Mouse (Mus musculus) embryonic fibroblast, embryonic 13.5 days (primary cell): Measurements from ENCODE around the gene Rnaseh2b. TPM values are rescaled to one million over a fixed set of nuclear protein-coding genes. Genes with fewer than 3 reads are reported as not detected.

Source experiments
- H3K27ac ChIP-seq: 2 replicates; pipeline ENCODE4 v1.5.1; 2012; ENCODE audit warnings: low read length, control low read depth, inconsistent platforms; ENCODE audit not compliant: insufficient read depth
- H3K4me1 ChIP-seq: 2 replicates; pipeline ENCODE4 v1.6.1; 2011; ENCODE audit warnings: low read length; ENCODE audit not compliant: control insufficient read depth, insufficient read depth
- H3K4me3 ChIP-seq: 2 replicates; pipeline ENCODE4 v1.5.1; 2011; ENCODE audit warnings: mild to moderate bottlenecking, control low read depth, low read length; ENCODE audit not compliant: insufficient read depth
- CTCF ChIP-seq: IDR thresholded peaks from 2 replicates; pipeline ENCODE4 v1.5.1; 2011; ENCODE audit warnings: mild to moderate bottlenecking, control low read depth, low read length, moderate library complexity, borderline replicate concordance; ENCODE audit not compliant: insufficient read depth
- POLR2A ChIP-seq: IDR thresholded peaks from 2 replicates; pipeline ENCODE4 v1.6.1; 2011; ENCODE audit warnings: low read depth, mild to moderate bottlenecking, control low read depth, low read length, moderate library complexity
- polyA plus RNA-seq: library from polyadenylated mRNA; stranded (reverse); fragments of >200 nt; gene quantifications from 2 replicates; pipeline ENCODE4 v1.2.4, GENCODE M21; 2011; ENCODE audit warnings: low read depth; ENCODE audit not compliant: missing spikeins, insufficient read length

Rnaseh2b gene
- polyA plus RNA-seq, 1 experiment: 35.2 TPM

GRCm38 (mm10) chr14:62379391-62379790 is 87.0 kb downstream of the Rnaseh2b start:
- Histone ChIP-seq H3K4me3 (no peak overlapping the region), H3K27ac (no peak overlapping the region), H3K4me1 (0 out of 2 replicates have a peak, but pooled peaks cover 2% of the 10 kb centered on the region)
- TF ChIP-seq POLR2A: no peak
- TF ChIP-seq CTCF: no peak

- no peak overlapping the region for H3K27ac ChIP-seq
- H3K4me1 ChIP-seq: 0 out of 2 replicates have a peak, but pooled peaks cover 2% of the 10 kb centered on the region
- no peak overlapping the region for H3K4me3 ChIP-seq
- TF ChIP-seq POLR2A: no peak
Observed at GRCm38 (mm10) chr14:62380606-62381005, 88.2 kb downstream of the Rnaseh2b start.

- Histone ChIP-seq H3K4me3 (no peak overlapping the region), H3K4me1 (no peaks in the 10 kb centered on the region), H3K27ac (no peak overlapping the region)
- TF ChIP-seq CTCF (no peak), POLR2A (no peak)
Observed at GRCm38 (mm10) chr14:62383109-62383508, 90.7 kb downstream of the Rnaseh2b start.

DNA sequence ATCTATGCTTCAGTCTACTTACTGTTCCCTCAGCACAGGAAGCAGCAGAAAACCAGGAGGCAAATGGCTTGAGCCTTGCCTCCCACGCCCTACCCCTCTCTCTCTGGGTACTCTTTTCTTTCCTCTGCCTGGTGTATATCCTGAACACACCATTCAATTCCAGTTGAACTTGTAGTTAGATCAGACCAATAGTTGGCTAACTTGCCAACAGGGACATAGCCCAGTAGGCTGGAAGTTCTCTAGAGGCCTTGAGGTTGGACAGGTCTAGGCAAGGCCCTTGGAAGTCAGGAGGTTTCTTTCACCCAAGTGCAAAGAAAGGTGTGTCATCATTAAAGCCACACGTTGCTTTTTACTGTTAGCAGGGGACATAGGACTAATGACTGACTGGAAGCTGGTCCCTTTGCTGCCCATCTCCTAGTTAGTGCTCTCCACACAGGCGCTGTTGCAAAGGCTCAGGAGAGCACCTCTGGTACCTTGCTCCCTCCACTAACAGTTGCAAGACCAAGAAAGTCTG is 91.5 kb downstream of the Rnaseh2b start:
- H3K27ac ChIP-seq: no peak overlapping the region
- no peak overlapping the region for H3K4me3 ChIP-seq
- no peaks in the 10 kb centered on the region for H3K4me1 ChIP-seq
- TF ChIP-seq POLR2A (no peak), CTCF (no peak)

DNA sequence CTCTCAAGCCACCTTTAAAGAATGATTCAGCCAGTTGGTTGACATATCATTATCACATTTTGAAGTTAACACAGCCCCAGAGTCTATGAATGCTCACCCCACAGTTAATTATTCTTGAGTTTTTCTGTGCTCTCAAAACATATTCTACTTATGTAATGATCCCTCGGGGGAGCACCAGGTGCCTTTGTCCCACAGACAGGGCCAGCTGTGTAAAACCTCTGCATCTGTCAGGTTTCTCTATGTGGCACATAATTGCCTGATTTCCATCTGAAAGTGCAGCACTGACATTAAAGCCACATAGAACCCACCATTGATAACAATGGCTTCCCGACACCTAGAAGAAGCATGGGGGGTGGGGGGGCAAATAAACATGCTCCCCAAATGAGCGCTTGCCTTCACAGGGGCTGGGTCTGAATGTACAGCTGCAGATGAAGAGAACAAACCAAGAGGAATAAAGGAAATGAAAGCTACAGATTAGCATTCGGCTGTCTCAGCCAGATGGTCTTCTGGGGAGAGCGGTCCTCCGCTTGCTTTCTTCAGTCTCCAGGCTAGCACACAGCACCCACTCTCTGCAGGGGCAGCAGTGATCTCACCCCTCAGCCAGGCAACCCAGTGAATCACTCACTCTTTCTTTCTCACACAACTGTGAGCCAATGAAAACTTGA is 96.8 kb downstream of the Rnaseh2b start:
- no peak overlapping the region for H3K4me3 ChIP-seq
- H3K4me1 ChIP-seq: no peaks in the 10 kb centered on the region
- TF ChIP-seq CTCF: no peak
- TF ChIP-seq POLR2A: no peak
- H3K27ac ChIP-seq: peak overlapping the region; percentile 43; the same call in 1 of the 2 replicates

- peak overlapping the region; percentile 31; the same call in 1 of the 2 replicates for H3K27ac ChIP-seq
- TF ChIP-seq CTCF (no peak), POLR2A (no peak)
- H3K4me1 ChIP-seq: no peaks in the 10 kb centered on the region
- no peak overlapping the region for H3K4me3 ChIP-seq
Observed at GRCm38 (mm10) chr14:62389729-62390536, 97.5 kb downstream of the Rnaseh2b start.

- Histone ChIP-seq H3K4me1 (no peaks in the 10 kb centered on the region), H3K4me3 (no peak overlapping the region), H3K27ac (no peak overlapping the region)
- no peak for TF ChIP-seq CTCF
Observed at GRCm38 (mm10) chr14:62392754-62393153, 100.4 kb downstream of the Rnaseh2b start.

- no peak for TF ChIP-seq POLR2A
- no peak for TF ChIP-seq CTCF
- Histone ChIP-seq H3K4me1 (no peaks in the 10 kb centered on the region), H3K4me3 (no peak overlapping the region), H3K27ac (no peak overlapping the region)
Observed at GRCm38 (mm10) chr14:62395346-62395745, 103.0 kb downstream of the Rnaseh2b start.

DNA sequence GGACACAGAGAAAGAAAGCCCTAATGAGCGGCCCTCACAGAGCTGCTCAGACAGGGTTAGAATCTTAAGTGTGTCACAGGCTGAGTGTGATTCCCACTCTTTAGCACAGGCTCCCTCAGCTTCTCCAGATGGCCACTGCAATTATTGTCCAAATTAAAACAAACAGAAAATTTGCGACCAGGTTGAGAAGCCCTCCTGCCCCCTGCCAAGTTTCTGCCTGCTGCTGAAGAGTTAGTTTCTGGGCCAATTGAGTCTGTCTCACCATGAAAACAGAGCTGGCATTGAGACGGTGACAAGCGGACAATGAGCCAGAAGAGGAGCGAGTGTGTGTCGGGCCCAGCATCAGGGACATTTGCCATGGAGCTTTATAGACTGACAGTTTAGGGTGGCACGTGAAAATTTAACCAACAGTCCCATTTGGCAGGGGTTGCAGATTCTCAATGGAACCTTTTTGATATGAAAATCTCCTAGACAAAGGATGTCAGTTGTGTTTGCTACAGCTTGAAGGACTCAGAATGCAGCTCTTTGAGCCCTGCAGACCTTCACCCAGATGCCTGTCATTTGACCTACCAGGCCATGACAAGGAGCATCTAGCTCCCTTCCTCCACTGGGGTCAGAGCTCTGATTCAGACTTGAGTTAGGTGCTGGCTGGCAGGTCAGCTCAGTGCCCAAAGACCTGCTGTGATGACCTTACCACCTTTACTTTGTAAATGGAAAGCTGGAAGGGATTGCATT is 123.8 kb downstream of the Rnaseh2b start:
- Histone ChIP-seq H3K27ac (no peak overlapping the region), H3K4me1 (no peaks in the 10 kb centered on the region), H3K4me3 (no peak overlapping the region)
- TF ChIP-seq CTCF (no peak), POLR2A (no peak)

- Histone ChIP-seq H3K4me1 (no peaks in the 10 kb centered on the region), H3K27ac (no peak overlapping the region), H3K4me3 (no peak overlapping the region)
- TF ChIP-seq POLR2A (no peak), CTCF (no peak)
Observed at GRCm38 (mm10) chr14:62416742-62417134, 124.3 kb downstream of the Rnaseh2b start.
